Mouse (Mus musculus): ENCODE data around the gene Gpr84. TPM values are rescaled to one million over a fixed set of nuclear protein-coding genes. Genes with fewer than 3 reads are reported as not detected.

The Gpr84 gene
- total RNA-seq, 4 experiments from 2014 or later = not detected

DNA sequence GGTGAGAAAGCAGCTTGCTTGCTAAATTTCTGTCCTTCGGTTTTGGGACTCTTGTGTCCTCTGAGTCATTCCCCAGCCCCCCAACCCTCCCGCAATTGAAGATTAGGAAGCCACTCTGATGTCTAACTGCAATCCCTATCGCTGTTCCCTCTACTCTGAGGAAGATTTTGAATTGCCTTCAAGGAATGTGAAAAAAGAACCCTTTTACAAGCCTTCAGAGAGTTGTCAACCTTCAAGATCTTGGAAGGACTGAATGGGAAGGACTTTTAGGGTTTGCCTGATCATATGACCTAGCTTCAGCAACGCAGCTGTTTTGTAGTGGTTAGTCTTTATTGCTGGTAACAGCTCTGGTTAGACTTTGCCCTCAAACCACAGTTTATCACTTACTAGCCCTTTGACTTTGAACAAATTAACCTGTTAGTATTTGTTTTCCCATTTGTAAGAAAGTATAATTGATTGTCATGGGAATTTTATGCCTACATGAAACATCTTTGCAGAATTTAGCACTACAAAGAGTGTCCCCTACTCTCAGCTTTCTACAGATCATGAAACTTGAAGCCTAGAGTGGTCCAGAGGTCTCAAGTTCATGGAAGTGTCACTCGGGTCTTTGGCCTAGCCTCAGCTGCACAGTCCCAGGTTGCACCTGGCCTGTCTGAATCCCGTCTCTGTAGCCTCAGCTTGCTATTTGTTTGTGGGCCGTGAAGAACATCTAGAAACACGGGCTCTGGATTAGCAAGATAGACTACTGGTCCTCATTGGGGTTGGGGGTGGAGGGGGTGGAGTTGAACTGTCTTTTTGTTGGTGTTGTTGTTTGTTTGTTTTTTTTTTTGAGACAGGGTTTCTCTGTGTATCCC lies 4.4 kb downstream of the Gpr84 start:
- peak; percentile 32 for DNase-seq (ENCODE audit: low spot score)

DNA sequence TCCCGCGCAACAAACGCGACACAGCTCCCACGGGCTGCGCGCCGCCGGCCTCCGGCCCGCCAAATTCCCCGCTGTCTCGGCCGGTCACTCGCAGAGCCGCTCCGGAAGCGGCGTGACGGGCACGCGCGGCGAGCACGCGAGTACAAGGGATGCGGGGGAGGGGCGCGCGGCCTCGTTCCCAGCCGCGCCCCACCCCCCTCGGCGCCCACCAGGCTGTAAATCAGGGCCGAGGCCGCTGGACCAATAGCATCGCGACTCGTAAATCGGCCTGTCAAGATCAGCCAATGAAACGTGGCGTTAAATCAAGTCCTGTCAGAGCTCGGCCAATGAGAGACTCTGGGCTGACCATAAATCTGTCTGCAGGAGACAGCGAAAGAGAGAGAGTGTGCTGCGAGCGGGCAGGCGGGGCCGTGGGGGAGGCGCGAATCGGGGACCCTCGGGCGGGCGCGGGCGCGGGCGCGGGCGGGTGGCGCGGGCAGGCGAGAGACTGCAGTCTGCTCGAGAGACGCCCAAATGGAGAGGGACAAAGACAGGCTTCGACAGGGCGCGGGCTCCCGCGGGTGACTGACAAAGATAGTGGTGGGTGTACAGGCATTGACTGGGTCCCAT lies 5.2 kb downstream of the Gpr84 start:
- DNase-seq (ENCODE audit: low spot score) = peak; percentile 97

DNA sequence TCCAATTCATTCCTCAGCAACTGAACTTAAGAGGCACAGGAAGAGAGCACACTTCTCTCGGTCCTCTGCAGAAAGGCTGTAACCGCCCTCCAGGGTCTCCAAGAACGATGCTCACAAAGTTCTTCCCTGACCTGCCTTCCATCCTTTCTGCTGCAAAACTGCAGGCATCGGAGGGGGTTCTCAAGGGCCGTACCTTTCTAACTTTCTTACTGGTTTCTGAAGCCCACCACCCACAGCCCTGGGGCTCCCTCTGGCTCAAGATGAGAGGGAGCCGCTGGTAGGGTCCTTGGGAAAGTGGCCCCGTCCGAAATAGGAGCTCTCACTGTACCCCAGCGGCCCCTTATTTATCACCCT lies 5.8 kb downstream of the Gpr84 start:
- DNase-seq (ENCODE audit: low spot score) = no peak

DNA sequence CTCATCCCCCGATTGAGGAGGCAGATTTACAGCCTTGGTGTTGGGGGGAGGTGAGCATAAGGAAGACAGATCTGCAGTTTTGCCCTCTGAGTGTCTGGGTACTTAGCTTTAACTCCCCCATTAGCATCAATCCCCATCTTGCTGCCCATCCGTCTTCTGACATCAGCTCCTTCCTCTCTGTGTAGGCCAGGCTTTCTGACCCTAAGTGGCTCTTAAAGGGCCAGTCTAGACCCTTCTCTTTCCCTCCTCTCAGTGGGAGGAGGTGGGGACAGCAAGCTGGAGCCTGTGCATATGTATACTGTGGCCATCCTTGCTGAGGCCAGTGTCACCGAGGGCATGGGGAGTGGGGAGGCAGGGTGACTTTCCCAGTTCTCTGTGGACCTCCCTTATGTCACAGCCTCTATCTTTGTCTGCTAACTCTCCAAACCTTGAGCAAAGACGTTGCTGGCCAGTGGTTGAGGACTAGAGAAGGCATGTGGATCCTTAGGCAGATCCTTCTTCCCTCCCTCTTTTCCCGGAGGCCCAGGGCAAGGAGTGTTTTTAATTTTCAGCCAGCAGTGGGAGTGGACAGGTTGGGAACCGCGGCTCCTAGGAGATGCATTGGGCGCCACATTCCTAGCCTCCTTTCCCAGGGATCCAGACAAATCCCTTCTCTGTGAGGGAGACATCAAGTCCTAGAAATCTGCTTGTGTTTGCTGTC lies 6.3 kb downstream of the Gpr84 start:
- no peak for DNase-seq (ENCODE audit: low spot score)

DNA sequence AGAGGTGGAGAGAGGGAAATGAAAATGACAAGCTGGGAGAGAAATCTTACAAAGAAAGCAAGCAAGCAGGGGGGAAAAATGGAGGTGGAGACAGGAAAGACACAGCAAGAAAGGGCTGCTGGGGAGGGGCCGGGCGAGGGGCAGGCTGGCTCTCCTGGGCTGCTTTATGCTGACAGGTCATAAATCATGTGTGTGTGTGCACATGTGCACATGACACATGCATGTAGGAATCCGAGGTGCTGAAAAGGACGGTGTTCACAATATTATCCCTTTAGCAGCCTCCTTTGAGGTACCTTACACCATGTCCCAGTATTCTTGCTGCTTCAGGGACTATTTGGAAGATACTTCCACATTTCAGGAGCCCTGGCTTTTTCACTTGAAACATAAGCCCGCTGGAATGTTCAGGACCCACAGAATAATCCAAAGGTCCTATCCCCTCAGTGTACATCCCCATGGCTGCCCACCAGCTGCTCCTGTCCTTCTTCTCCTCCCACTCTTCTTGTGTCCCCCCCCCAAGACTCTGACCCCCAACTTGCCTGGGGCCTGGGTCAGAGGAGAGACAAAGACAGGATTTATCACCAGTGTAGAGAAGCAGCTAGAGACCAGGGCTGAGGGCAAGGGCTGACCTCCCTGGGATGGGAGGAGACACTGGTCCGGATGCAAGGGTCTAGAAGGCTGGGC lies 7.9 kb downstream of the Gpr84 start:
- no peak for DNase-seq (ENCODE audit: low spot score)

DNA sequence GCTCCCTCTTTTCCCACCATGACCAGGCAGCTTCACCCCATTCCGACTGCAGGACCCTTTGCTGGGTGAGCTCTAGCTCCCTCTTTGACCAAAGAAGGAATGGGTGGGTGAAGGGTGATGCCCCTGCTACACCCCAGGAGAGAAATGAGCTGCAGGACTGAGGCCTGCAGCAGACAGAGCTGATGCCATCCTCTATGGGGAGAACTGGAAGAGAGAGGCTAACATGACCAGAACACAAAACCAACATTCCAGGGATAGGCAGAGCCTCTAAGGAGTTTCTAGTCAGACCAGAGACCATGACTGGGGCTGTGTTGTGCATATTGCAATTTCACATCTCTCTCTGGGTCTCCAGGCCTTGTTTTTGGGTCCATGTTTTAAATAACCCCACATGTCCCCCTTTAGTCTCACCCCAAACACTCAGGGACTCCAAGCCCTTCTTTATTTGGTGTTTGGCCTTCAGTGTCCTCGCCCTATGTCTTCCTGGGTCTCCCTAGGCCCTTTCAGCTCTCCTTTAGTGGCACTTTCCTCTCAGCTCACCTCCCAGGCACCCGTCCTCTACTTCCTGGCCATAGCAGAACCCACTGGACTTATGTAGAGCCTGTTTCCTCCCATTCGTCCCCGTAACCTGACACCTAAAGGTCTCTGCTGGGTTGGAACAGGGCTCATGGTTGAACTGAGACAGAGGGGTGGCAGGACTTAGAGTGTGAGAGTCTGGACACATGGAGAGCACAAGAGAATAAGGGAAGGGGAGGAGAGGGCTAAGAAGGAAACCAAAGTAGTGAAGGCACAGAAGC lies 8.7 kb downstream of the Gpr84 start:
- no peak for DNase-seq (ENCODE audit: low spot score)

DNA sequence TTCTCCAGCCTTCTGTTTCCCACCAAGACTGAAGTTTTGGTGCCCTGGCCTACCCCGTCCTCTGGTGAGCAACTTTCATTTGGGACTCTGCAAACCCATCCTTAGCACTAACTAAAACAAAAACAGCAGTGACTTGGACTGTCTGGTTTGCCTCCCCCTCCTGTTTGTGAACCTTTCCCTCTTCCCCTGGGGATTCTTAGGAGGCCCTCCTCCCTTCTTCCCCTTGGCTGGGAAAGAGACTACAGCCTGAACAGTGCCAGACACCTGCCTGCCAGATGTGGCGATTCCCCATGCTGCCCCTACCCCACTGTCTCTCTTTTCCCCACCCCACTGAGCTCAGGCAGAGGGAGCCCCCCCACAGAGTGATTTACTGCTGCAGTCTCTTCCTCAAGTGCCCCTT lies 9.4 kb downstream of the Gpr84 start:
- no peak for DNase-seq (ENCODE audit: low spot score)

DNA sequence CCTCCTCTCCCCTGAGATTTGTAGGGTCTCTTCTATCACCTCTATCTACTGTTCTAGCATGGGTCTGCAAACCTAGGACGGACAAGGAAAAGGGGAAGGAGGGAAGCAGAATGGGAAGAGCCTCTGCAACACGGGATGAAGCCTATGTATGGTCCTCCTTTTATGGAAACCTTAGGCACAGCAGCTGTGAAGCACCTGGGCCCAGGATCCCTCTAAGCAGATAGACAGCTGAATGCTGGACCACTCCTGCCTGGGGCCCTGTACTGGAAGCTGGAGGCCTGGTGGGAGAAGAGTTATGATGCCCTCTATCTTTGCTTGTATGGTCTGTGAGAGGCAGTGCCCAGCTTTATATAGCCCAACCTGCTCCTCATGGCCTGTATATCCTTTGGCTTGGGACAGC lies 9.9 kb downstream of the Gpr84 start:
- no peak for DNase-seq (ENCODE audit: low spot score)

DNA sequence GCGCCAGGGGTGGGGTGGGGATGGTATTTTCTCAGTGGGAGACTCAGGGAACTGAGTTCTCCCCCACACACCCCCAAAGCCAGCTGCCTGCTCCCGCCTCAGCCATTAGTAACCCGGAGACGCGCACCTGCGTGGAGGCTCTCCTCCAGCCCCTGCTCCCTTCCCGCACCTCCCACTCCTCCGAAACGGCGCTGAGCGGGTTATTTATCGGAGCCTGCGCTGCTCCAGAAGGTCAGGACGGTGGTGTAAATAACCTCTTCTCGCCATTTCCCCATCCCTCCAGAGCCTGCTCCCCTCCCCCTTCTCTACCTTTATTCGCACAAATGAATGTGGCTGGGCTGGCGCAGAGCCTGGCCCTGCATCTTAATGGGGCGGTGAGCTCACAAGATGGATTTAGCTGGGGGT lies 10.3 kb downstream of the Gpr84 start:
- DNase-seq (ENCODE audit: low spot score) = no peak

DNA sequence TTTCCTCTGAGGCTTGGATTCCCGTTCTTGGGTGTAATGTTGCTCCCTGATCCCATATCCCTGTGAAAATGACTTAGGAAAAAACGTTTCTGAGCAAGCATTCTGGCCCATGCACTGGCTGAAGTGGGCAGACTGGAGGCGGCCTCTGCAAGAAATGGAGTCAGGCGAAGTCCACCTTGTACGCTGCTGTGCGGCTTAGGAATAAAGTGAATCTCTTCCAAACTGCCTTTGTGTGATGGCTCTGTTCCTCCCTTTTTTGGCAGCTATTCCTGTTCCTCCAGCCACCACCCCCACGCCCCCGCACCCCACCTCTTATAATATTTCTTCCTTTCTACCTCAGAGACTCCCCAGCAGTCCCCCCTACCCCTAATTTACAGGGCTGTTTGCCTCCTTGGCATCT lies 10.8 kb downstream of the Gpr84 start:
- DNase-seq (ENCODE audit: low spot score) = no peak

DNA sequence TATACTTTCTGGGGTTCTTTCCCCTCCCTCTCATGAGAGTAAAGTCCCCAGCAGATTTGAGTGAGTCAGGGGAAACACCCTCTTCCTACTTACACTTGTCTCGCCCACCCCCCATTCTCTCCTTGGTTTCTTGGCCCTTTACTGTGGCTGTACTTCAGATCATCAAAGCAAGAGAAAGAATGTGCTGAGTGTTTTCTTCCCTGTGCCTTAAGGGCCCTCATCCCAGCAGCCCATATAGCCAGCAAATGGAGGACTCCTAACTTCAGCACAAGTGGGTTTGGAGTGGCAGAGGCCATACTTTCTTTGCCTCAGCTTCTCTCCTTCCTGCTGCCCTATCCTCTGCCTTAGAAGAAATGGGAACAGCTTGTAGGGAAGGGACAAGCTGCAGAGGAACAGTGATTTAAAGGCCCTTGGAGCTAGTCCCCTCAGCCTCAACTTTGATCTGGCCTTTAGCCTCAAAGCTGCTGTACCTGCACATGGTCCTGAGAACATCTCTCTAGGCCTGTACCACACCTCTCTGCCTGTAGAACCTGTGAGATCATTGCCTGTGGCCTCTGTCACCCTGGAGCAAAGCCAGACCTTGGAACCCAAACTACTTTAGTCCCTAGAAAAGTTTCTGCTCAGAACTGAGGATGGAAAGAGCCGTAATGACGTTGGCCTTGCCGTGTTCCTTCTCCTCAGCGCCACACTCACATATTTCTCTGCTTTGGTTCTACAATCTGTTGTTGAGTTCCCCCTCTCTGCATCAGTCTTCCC lies 11.4 kb downstream of the Gpr84 start:
- DNase-seq (ENCODE audit: low spot score) = no peak

DNA sequence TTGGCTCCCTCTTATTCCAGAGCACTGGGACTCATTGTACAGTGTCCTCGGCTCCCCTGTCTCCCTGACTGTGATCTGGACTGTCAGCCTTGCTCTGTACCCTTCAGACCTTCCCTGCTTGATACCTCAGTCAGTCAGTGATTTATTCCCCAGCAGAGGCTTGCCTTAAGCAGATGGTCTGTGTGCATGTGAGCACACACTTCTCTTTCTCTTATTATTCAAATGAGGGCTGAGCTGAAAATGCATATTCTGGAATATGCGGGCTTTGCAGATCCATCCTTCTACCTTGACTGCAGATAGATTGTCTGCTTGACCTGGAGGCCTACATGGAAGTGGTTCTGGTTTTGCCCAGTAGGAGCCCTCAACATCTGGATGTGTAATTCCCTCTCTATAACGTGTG lies 12.4 kb downstream of the Gpr84 start:
- DNase-seq (ENCODE audit: low spot score) = no peak

DNA sequence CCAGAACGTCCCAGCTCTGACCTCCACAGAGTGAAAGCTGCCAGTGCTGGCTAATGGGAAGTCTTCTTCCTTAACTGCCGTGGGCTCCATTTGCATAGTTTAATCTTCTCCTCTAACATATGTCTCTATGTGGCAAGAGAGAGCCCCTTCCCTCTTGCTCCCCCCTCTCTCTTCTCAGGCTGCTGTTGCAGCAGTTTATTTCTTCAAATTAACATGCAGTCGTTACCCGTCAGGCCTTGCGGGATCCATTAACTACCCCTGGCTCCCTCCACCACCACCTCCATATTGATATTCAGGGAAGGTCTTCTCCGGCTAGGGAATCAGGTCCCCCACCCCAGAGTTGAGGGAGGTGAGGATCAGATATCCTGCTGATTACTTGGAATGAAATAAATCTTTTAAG lies 13.1 kb downstream of the Gpr84 start:
- DNase-seq (ENCODE audit: low spot score) = no peak

DNA sequence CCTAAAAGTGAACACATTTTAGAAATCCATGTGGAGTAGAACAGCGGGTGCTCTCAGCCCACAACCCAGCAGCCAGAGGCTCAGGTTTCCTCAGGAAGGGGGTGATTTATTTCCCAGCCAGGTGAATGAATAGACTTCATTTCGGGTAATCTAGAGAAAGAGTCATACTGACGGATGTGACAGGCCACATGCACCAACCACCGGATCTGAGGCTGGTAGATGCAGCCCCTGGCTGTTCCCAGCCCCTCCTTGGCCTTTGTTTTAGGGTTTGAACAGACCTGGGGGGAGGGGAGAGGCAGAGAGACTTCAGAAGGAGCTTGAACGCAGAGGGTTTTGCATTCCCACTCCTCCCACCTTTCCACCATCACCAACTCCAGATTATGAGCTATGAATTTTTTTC lies 14.6 kb downstream of the Gpr84 start:
- no peak for DNase-seq (ENCODE audit: low spot score)

DNA sequence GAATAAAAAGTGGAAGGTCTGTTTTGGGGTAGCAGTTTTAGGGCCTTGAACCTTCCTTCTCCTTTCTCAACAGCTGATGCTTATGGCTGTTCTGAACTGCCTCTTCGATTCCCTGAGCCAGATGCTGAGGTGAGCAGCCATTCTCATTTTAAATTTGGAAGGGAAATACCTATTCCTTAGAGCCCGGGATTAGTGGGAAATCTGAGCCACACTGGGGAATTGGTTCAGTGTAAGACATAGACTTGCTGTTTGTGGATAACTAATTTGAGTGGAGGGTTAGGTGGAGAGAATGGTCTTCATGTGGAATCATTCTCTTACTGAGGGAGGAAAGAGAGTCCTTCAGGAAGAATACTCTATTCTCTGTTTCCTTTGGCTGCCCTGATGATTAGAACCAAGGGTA lies 15.8 kb downstream of the Gpr84 start:
- DNase-seq (ENCODE audit: low spot score) = no peak

DNA sequence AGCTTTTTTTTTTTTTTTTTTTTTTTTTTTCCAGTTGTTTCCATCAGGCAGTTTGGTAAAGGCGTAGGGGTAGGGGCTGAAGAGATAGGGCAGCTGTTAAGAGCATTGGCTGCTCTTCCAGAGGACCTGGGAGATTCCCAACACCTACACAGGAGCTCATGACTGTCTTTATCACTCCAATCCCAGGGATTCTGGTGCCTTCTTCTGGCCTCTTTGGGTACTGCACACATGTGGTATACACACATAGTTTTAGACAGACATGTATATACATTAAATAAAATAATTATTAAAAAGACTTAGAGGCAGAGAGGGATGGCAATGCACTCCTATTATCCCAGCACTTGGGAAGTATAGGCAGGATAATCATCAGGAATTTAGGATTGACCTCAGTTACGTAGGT lies 17.0 kb downstream of the Gpr84 start:
- DNase-seq (ENCODE audit: low spot score) = no peak

DNA sequence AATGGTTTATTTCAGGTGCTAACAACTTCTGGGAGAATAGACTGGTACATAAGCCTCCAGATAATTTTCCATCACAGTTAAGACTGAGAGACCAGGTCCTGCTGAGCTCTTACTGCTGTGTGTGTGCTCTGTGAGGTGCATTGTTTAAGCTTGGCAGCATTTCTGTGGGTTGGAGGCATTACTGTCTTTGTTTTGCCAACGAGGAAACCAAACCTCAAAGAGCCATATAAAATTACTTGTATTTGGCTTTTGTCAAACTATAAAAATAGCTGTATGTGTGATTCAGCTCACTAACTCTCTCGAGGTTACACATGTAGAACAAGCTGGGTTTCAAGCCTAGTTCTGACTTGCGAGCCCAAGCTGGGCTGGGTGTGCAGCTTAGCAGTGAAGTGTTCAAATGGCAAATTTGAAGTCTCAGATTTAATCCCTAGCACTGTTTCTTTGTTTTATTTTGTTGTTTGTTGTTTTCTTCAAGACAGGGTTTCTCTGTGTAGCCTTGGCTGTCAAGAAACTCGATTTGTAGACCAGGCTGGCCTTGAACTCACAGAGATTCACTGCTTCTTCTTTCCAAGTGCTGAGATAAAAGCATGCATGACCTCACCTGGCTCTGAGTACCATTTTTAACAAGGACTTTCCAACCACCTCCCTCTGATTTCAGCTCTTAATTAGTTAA lies 17.6 kb downstream of the Gpr84 start:
- no peak for DNase-seq (ENCODE audit: low spot score)

DNA sequence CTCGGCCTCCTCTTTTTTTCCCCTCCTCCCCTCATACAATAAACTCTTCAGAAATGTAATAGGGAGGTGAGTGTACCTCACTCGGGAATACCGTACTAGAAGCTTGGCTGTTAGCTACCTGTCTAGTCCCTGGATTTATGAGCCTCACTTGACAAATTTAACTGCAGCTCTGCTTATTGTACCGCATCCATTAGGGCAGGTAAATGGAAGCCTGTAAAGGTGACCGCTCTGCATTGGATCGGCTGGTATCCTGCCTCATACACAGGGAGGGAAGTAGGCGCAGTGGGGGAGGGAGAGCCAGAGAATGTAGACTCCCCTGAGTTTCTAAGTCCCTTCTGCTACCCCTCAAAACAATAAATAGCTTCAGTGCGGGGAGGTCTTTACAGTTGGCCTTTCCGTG lies 19.6 kb downstream of the Gpr84 start:
- DNase-seq (ENCODE audit: low spot score) = no peak

DNA sequence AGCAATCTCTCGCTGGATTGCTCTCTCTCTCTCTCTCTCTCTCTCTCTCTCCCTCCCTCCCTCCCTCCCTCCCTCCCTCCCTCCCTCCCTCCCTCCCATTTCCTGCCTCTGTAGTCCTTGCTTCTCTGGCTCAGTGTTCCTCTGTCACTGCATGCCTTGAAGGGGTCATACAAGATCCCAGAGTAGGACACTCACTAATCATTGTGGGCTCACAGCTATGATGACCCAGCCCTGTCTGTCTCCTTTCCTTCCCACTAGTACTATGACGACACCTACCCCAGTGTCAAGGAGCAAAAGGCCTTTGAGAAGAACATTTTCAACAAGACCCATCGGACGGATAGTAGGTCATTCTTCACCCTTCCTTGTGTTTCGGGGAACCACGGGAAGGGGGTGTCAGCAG lies 20.0 kb downstream of the Gpr84 start:
- no peak for DNase-seq (ENCODE audit: low spot score)

DNA sequence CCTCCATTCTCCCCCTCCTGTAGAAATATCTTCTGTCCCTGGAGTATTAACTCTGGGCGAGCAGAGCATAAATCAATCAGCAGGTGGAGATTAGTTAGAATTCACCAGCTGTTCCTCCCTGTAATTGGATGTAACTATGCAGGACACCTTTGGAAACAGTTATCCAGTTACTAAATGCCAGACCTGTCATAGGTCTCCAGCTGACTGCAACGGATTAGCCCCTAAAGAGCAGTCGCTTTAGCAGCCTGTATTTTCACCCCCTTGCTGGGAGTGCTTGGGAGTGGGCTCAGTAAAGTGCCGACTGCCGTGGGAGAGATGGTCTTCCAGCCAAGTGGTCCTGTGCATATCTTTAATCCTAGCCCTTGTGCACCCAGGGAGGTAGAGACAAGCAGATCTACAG lies 20.8 kb downstream of the Gpr84 start:
- no peak for DNase-seq (ENCODE audit: low spot score)
